Mouse (Mus musculus) embryonic facial prominence, embryonic 15.5 days (tissue): Measurements from ENCODE around the gene Dcakd. TPM values are rescaled to one million over a fixed set of nuclear protein-coding genes. Genes with fewer than 3 reads are reported as not detected.

ENCODE experiments used
- ATAC-seq: fragments of 200-750 bp; cut with Nextera tagmentation; 2 replicates; pipeline ENCODE4 v1.8.0; 2017; ENCODE audit warnings: low read depth, moderate TSS enrichment; ENCODE audit not compliant: insufficient number of reproducible peaks, low FRiP score, low TSS enrichment
- H3K27ac ChIP-seq: fragments of 300-500 bp; sonication (generic); replicated peaks from 2 replicates; pipeline ENCODE4 v1.5.1; 2015; ENCODE audit warnings: mild to moderate bottlenecking, inconsistent platforms
- H3K27me3 ChIP-seq: fragments of 300-500 bp; sonication (generic); 2 replicates; pipeline ENCODE4 v1.6.1; 2015; ENCODE audit warnings: inconsistent platforms
- H3K36me3 ChIP-seq: fragments of 300-500 bp; sonication (generic); 2 replicates; pipeline ENCODE4 v1.6.1; 2015; ENCODE audit warnings: mild to moderate bottlenecking, inconsistent platforms
- H3K4me1 ChIP-seq: fragments of 300-500 bp; sonication (generic); 2 replicates; pipeline ENCODE4 v1.6.1; 2015; ENCODE audit warnings: inconsistent platforms
- H3K4me2 ChIP-seq: fragments of 300-500 bp; sonication (generic); replicated peaks from 2 replicates; pipeline ENCODE4 v1.6.1; 2015; ENCODE audit warnings: mild to moderate bottlenecking, inconsistent platforms
- H3K4me3 ChIP-seq: fragments of 300-500 bp; sonication (generic); replicated peaks from 2 replicates; pipeline ENCODE4 v1.5.1; 2015; ENCODE audit warnings: mild to moderate bottlenecking, inconsistent platforms
- H3K9ac ChIP-seq: fragments of 300-500 bp; sonication (generic); 2 replicates; pipeline ENCODE4 v1.6.1; 2015; ENCODE audit warnings: inconsistent platforms
- H3K9me3 ChIP-seq: fragments of 300-500 bp; sonication (generic); replicated peaks from 2 replicates; pipeline ENCODE4 v1.6.1; 2016; ENCODE audit warnings: inconsistent platforms
- WGBS: fragments of 180-500 bp; shearing (Covaris S2); methylation state at CpG from one replicate; pipeline ENCODE4 v1.1.7; 2015; 5-methylcytosine and 5-hydroxymethylcytosine counted together
- polyA plus RNA-seq: library from polyadenylated mRNA; unstranded; fragments of >200 nt; fragmentation: Nextera tagmentation; extraction: Ambion mirVana; gene quantifications from 2 replicates; pipeline ENCODE4 v1.2.1, GENCODE M21; 2015

Dcakd gene
- polyA plus RNA-seq, 1 experiment from 2014 or later, result 158 TPM

GRCm38 (mm10) chr11:103005254-103005981 lies 22.7 kb downstream of the Dcakd start:
- peaks cover 5% of the 10 kb centered on the region; the same call in 1 of the 2 replicates for H3K36me3 ChIP-seq
- no peak overlapping the region for H3K4me2 ChIP-seq
- no peak for ATAC-seq
- no peaks in the 10 kb centered on the region for H3K27me3 ChIP-seq
- WGBS, result 73% methylated on average over 11 of the region's 11 CpGs
- H3K4me3 ChIP-seq, result no peak overlapping the region
- no peak overlapping the region for H3K27ac ChIP-seq
- H3K9me3 ChIP-seq, result no peaks in the 10 kb centered on the region
- H3K4me1 ChIP-seq, result peaks cover 47% of the 10 kb centered on the region
- no peak overlapping the region for H3K9ac ChIP-seq

- Histone ChIP-seq H3K27ac (no peak overlapping the region), H3K27me3 (no peaks in the 10 kb centered on the region), H3K9me3 (no peaks in the 10 kb centered on the region), H3K4me3 (no peak overlapping the region), H3K4me1 (peaks cover 52% of the 10 kb centered on the region), H3K4me2 (no peak overlapping the region), H3K36me3 (peaks cover 10% of the 10 kb centered on the region; the same call in 1 of the 2 replicates), H3K9ac (no peak overlapping the region)
- 68% methylated on average over 1 of the region's 1 CpGs for WGBS
- no peak for ATAC-seq
Measured at GRCm38 (mm10) chr11:103004852-103005251, 23.3 kb downstream of the Dcakd start.

GRCm38 (mm10) chr11:103003210-103003609 lies 24.9 kb downstream of the Dcakd start:
- no peaks in the 10 kb centered on the region for H3K27me3 ChIP-seq

GRCm38 (mm10) chr11:103001063-103001462 lies 27.1 kb downstream of the Dcakd start:
- Histone ChIP-seq H3K9ac (no peak overlapping the region), H3K27me3 (no peaks in the 10 kb centered on the region), H3K4me1 (peaks cover 46% of the 10 kb centered on the region), H3K36me3 (peaks cover 45% of the 10 kb centered on the region), H3K4me3 (no peak overlapping the region), H3K9me3 (no peaks in the 10 kb centered on the region), H3K27ac (no peak overlapping the region), H3K4me2 (no peak overlapping the region)
- 68% methylated on average over 5 of the region's 5 CpGs for WGBS
- no peak for ATAC-seq

More at GRCm38 (mm10) chr11:103003210-103003609, 24.9 kb downstream of the Dcakd start:
- Histone ChIP-seq H3K4me1 (peaks cover 50% of the 10 kb centered on the region), H3K36me3 (peaks cover 26% of the 10 kb centered on the region), H3K9ac (no peak overlapping the region; the same call in 1 of the 2 replicates), H3K4me3 (no peak overlapping the region), H3K4me2 (no peak overlapping the region), H3K9me3 (no peaks in the 10 kb centered on the region), H3K27ac (peak overlapping the region; percentile 92)
- ATAC-seq, result peak; percentile 85
- 21% methylated on average over 5 of the region's 5 CpGs for WGBS

- Histone ChIP-seq H3K27ac (no peak overlapping the region), H3K4me3 (no peak overlapping the region)
- WGBS, result 75% methylated on average over 16 of the region's 16 CpGs
Measured at GRCm38 (mm10) chr11:103000111-103000510, 28.0 kb downstream of the Dcakd start.

GRCm38 (mm10) chr11:102999317-102999970 lies 28.7 kb downstream of the Dcakd start:
- Histone ChIP-seq H3K9me3 (no peaks in the 10 kb centered on the region), H3K4me3 (no peak overlapping the region), H3K27me3 (no peaks in the 10 kb centered on the region), H3K9ac (no peak overlapping the region), H3K4me2 (no peak overlapping the region), H3K4me1 (peaks cover 42% of the 10 kb centered on the region), H3K27ac (peak overlapping the region; percentile 51; the same call in 1 of the 2 replicates), H3K36me3 (peaks cover 59% of the 10 kb centered on the region)
- 84% methylated on average over 14 of the region's 14 CpGs for WGBS
- ATAC-seq, result no peak

More at GRCm38 (mm10) chr11:103000111-103000510, 28.0 kb downstream of the Dcakd start:
- H3K9ac ChIP-seq, result no peak overlapping the region
- H3K4me2 ChIP-seq, result no peak overlapping the region
- no peaks in the 10 kb centered on the region for H3K27me3 ChIP-seq
- H3K4me1 ChIP-seq, result peaks cover 45% of the 10 kb centered on the region
- no peak for ATAC-seq
- H3K36me3 ChIP-seq, result peaks cover 54% of the 10 kb centered on the region
- H3K9me3 ChIP-seq, result no peaks in the 10 kb centered on the region

- no peak for ATAC-seq
- 67% methylated on average over 14 of the region's 14 CpGs for WGBS
- Histone ChIP-seq H3K27me3 (no peaks in the 10 kb centered on the region), H3K9me3 (no peaks in the 10 kb centered on the region), H3K36me3 (peaks cover 62% of the 10 kb centered on the region), H3K27ac (peak overlapping the region; percentile 51; the same call in 1 of the 2 replicates), H3K4me3 (no peak overlapping the region), H3K4me1 (peaks cover 37% of the 10 kb centered on the region), H3K4me2 (no peak overlapping the region), H3K9ac (no peak overlapping the region)
Measured at GRCm38 (mm10) chr11:102998577-102999316, 29.4 kb downstream of the Dcakd start.

GRCm38 (mm10) chr11:102998254-102998576 lies 29.9 kb downstream of the Dcakd start:
- 84% methylated on average over 7 of the region's 7 CpGs for WGBS
- H3K4me2 ChIP-seq, result no peak overlapping the region
- ATAC-seq, result no peak
- peaks cover 32% of the 10 kb centered on the region for H3K4me1 ChIP-seq
- H3K9me3 ChIP-seq, result no peaks in the 10 kb centered on the region
- no peak overlapping the region for H3K4me3 ChIP-seq
- peaks cover 62% of the 10 kb centered on the region for H3K36me3 ChIP-seq
- H3K9ac ChIP-seq, result no peak overlapping the region
- 0 out of 2 replicates have a peak overlapping the region, but pooled peaks have one; percentile 2 for H3K27ac ChIP-seq
- no peaks in the 10 kb centered on the region for H3K27me3 ChIP-seq

GRCm38 (mm10) chr11:102996991-102997770 lies 31.0 kb downstream of the Dcakd start:
- H3K4me3 ChIP-seq, result no peak overlapping the region
- ATAC-seq, result no peak
- H3K27ac ChIP-seq, result no peak overlapping the region
- H3K4me2 ChIP-seq, result no peak overlapping the region
- no peak overlapping the region for H3K9ac ChIP-seq
- peaks cover 6% of the 10 kb centered on the region for H3K27me3 ChIP-seq
- peaks cover 62% of the 10 kb centered on the region for H3K36me3 ChIP-seq
- WGBS, result 95% methylated on average over 12 of the region's 12 CpGs
- peaks cover 26% of the 10 kb centered on the region for H3K4me1 ChIP-seq
- H3K9me3 ChIP-seq, result no peaks in the 10 kb centered on the region

- peaks cover 29% of the 10 kb centered on the region for H3K4me1 ChIP-seq
- no peaks in the 10 kb centered on the region for H3K9me3 ChIP-seq
- no peak for ATAC-seq
- no peak overlapping the region for H3K4me2 ChIP-seq
- 61% methylated on average over 7 of the region's 7 CpGs for WGBS
- no peak overlapping the region for H3K4me3 ChIP-seq
- H3K27me3 ChIP-seq, result peaks cover 14% of the 10 kb centered on the region
- no peak overlapping the region for H3K27ac ChIP-seq
- peaks cover 62% of the 10 kb centered on the region for H3K36me3 ChIP-seq
- no peak overlapping the region for H3K9ac ChIP-seq
Measured at GRCm38 (mm10) chr11:102996385-102996784, 31.7 kb downstream of the Dcakd start.
